Mouse (Mus musculus) layer of hippocampus, postnatal 14 days (tissue): ENCODE results near the gene Nfib. TPM values are rescaled to one million over a fixed set of nuclear protein-coding genes. Genes with fewer than 3 reads are reported as not detected.
A peak's percentile ranks its signal among the peaks of the same experiment; 100 is the strongest.

Source experiments
- DNase-seq, 2 experiments: peaks; one replicate each; pipeline ENCODE4 v3.0.0; 2021 to 2022; ENCODE audit warnings: low spot score in 2 of 2, mixed read lengths in 1 of 2
- total RNA-seq, 2 experiments: library from RNA; stranded (reverse); gene quantifications; 2 replicates each; pipeline ENCODE4 v1.2.3; 2021

Gene Nfib
- total RNA-seq, 2 experiments from 2014 or later = 197 to 217 TPM

GRCm38 (mm10) chr4:82319388-82319787 lies 386.2 kb downstream of the Nfib start:
- no peak for DNase-seq

GRCm38 (mm10) chr4:82316168-82316567 lies 389.4 kb downstream of the Nfib start:
- DNase-seq = no peak

GRCm38 (mm10) chr4:82315710-82316109 lies 389.8 kb downstream of the Nfib start:
- DNase-seq = no peak

DNA sequence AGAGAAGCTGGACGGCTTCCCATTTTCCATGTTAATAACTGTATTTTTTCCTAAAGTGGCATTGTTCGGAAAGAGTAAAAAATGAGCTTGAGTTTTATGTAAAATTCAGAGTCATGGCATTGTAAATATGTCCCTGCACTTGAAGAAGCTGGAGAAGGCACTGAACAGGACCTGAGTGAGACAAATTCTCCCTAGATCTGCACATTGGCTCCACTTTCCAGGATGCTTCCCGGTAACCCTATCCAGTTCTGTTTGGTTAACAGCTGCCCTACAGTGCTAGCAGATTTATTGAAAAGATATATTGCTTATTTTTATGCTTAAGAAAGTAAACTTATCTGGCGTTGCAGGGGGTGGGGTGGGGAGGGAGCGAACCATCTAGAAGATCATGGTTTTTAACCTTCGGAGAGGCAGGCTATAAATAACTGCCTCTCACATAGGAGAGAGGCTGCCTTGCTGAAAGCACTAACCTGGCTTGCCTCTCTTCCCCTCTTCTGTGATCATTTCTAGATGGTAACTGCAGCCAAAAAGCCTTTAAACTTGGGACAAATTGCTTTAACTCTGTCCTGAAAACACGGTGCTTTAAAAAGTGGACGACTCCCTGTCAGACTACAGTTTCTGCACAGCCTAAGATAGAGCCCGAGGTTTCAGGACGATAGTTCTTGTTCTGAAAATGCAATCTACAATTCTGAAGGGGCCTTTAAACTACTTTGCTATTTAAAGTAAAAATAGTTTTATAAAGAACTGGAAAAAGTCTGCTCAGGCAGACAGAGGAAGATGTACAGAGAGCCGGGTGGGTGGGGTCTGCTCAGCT lies 394.4 kb downstream of the Nfib start:
- no peak for DNase-seq

GRCm38 (mm10) chr4:82306045-82306444 lies 399.5 kb downstream of the Nfib start:
- DNase-seq = no peak

DNA sequence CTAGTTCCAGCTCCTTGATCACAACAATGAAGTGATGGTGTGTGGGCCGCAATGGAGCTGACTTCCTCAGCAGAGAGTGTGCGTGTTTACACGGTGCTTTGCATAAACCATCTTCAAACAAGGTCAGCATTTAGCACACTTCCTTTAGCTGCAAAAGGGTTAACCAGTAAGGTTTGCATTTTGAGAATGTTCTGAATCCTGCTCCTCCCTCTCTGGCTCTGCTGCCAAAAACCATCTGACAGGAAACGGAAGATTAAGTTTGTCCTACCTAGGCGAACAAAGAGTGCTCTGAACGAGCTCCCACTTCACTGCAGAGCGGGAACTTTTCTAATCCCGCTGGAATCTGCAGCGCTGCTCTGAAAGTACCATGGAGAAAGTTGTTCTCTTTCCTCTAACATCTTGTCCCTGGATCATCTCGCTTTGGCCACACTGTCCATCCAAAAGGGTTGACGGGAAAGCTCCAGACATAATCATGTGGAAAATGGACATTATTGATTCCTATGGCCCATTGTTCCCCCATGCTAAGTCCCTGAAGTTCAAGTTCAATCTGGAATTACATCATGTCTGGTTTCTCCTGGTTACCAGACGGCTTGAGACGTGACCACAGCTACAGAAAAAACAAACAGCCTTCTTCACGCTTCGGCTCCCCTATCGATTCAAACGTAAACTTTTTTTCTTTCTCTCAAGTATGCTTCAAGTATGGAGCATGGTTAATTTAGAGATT lies 401.2 kb downstream of the Nfib start:
- DNase-seq = peak in 1 of 2 experiments; percentile 43

GRCm38 (mm10) chr4:82303362-82303900 lies 402.1 kb downstream of the Nfib start:
- no peak for DNase-seq

DNA sequence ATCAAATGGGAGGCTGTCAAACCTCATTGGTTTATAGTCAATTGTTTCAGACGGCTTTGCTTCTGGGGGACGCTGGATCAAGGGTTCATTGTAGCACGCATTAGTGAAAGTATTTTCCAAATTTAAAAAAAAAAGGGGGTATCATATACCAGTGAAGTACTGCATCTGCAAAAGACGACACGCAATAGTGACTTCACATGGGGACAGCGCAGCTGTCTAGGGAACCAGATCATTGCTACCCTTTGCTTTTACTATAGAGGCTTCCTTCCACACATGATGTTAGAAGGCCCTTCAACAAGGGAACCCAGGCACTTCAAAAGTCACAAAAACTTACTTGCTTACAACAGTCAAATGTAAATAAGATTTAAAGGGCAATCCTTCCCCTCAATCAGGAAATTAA lies 402.6 kb downstream of the Nfib start:
- no peak for DNase-seq

GRCm38 (mm10) chr4:82298606-82299005 lies 406.9 kb downstream of the Nfib start:
- DNase-seq = no peak

DNA sequence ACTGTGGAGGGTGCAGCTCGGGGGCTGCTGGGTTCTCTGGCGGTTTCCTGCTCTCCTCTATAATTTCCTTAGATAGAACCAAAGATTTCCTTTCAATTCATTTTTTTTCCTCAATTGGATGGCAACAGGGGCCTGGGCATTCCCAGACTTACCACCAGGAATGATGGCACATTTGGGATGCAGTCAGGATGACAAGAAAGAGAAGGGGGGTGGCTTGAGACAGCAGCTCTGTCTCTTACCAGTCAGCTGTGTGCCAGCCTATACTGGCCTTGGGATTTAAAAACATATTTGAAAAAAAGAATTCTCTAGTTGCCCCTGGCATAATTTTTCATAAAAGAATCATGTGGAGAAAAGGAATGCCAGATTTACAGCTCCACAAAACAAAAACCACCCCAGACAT lies 408.0 kb downstream of the Nfib start:
- no peak for DNase-seq

GRCm38 (mm10) chr4:82294066-82294465 lies 411.5 kb downstream of the Nfib start:
- no peak for DNase-seq

DNA sequence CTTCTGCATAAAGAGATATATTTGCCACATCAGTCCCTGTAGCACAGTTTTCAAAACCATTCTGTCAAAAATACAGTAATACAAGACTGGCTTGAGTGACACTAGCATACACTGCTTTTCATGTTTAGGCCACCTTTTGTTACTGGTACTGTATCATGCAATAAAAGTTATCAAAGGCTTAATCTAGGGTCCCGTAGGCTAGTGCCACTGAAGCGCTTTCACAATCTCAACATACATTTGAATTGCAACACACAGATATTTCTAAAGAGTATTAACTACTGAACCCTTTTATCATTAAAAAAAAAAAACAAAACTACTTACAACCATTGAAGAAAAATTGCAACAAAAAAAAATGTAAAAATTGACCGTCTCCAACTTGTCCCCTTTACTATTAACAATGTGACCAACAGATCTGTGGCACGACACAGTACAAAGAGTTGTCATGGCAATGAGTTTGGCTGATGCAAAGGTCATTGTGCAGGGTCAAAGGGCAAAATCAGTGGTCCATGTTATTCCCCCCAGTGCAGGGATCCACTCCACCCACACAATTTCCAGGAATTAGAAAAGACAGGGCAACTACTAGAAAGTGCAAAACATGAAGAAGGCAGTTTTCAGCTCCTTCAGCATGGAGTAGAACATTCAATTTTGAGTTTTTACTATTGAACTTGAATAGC lies 414.2 kb downstream of the Nfib start:
- no peak for DNase-seq

DNA sequence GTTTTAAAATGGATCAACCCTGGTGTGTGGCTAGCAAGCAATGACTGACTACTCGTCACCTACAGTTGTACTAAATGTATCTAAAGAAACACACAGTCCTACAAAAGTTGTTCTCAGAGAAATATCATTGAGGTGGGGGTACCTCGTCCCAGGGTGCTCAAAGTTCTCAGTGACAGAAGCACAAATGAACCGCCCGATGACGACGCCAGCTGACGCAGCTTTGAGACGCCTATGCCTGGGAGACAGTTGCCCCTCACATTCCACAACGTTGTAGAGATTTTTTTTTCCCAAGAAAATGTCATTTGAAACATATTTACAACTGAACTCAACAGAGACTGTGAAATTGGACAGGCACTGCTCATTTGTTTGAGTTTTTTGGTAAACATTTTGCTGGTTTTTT lies 414.9 kb downstream of the Nfib start:
- no peak for DNase-seq

DNA sequence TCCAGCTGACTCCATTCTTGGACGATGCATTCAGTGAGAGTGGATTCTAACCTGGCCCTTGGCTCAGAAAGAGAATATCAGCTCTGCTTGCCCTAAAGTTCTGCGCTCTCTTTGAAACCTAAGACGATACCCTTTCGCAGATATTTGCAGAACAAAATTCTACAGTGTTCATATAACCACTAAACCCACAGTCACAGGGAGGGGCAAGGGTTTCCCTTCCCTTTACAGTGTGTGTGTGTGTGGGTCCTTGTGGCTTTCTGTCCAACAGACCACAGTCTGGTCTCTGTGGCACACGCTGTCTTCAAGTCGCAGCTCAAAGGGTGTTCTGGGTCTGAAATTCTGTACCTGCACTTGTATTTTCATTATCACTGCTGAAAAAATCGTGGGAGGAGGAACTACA lies 416.0 kb downstream of the Nfib start:
- no peak for DNase-seq

- no peak for DNase-seq
Measured at GRCm38 (mm10) chr4:82288138-82288537, 417.4 kb downstream of the Nfib start.

DNA sequence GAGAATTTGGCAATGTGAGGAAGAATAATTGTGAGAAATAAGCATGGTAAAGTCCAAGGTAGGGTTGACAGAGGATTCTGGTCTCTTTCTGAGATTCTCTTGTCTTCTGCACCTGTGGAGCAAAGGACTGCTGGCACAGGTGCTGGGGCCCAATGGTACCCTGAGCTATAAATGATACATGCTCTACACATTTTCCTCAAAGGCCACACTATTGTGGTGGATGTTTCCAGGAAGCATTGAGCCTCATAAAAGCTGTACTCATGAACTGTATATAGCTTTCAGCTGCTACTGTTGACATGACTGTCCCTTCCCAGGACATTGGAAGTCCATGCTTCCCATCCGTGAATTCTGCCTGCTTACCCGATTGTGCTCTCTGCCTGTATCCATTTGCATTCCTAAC lies 418.1 kb downstream of the Nfib start:
- DNase-seq = no peak

DNA sequence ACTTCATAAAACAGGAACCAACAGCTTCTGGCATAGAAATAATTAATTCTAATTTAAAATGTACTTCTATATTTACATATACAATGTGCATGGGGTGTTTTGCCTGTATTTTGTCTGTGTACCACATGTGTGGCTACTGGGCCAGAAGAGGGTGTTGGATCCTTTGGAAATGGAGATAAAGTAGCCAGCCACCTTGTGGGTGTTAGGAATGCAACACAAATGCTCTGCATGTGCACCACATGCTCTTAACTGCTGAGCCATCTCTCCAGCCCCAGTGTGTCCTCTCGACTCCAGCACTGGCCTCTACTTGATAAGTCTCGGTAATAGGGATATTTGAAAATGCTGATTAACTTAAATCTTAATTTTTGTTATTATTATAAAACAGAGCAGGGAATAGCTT lies 418.6 kb downstream of the Nfib start:
- no peak for DNase-seq

- no peak for DNase-seq
Measured at GRCm38 (mm10) chr4:82283536-82283935, 422.0 kb downstream of the Nfib start.

GRCm38 (mm10) chr4:82275996-82276395 lies 429.6 kb downstream of the Nfib start:
- no peak for DNase-seq

GRCm38 (mm10) chr4:82273049-82273754 lies 432.3 kb downstream of the Nfib start:
- DNase-seq = no peak

DNA sequence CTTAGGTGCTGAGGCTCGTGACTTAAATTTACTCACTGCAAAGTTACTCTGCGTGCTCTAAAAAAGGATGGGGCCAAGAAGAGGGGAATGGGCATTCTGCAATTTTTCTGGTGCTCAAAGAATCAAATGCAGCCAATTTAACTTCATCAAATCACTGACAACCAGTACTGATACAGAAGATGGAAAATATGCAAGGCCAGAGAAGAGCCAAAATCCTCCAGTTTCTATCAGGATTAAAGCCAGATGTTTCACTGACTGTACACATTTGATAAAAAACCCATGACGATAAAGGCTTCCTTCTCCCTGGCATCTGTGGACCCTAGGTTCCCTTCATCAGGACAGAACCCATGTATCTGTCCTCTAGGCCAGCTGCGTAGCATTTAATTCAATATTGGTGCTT lies 433.5 kb downstream of the Nfib start:
- no peak for DNase-seq
